Mouse (Mus musculus): ENCODE results near the gene Rps6kb2. TPM values are rescaled to one million over a fixed set of nuclear protein-coding genes. Genes with fewer than 3 reads are reported as not detected.
"Not testable (repeated sequence)": the region's sequence is repeated elsewhere in the genome, so short reads cannot be mapped to it uniquely, and the experiment has no call there.

Gene Rps6kb2
- total and polyA plus RNA-seq, 2 experiments from 2014 or later, result 24.7 to 56.5 TPM

- Histone ChIP-seq H3K9ac (replicated peaks; ENCODE audit: low read length) (no peak overlapping the region), H3K4me3 (ENCODE audit: low read length) (no peak overlapping the region), H3K4me1 (ENCODE audit: insufficient read depth, low read length) (peaks cover 2% of the 10 kb centered on the region; the same call in 1 of the 2 replicates), H3K27ac (no peak overlapping the region), H3K36me3 (ENCODE audit: insufficient read depth, low read length) (no peaks in the 10 kb centered on the region), H3K9me3 (ENCODE audit: low read length) (no peaks in the 10 kb centered on the region), H3K27me3 (ENCODE audit: insufficient read depth, low read length) (no peaks in the 10 kb centered on the region), H3K4me2 (ENCODE audit: low read depth, low read length) (no peak overlapping the region)
- ATAC-seq, result no peak
- 80% methylated on average over 18 of the region's 18 CpGs for WGBS
- no peak for DNase-seq (ENCODE audit: low spot score)
- TF ChIP-seq CTCF (IDR thresholded peaks at IDR 0.05; ENCODE audit: low read depth), result no peak
Measured at GRCm38 (mm10) chr19:4142416-4143173, 20.6 kb downstream of the Rps6kb2 start.

GRCm38 (mm10) chr19:4140147-4140546 lies 23.0 kb downstream of the Rps6kb2 start:
- ATAC-seq (no peak), DNase-seq (ENCODE audit: low spot score) (no peak)
- Histone ChIP-seq H3K27ac (no peak overlapping the region), H3K9ac (replicated peaks; ENCODE audit: low read length) (no peak overlapping the region), H3K36me3 (ENCODE audit: insufficient read depth, low read length) (no peaks in the 10 kb centered on the region), H3K27me3 (ENCODE audit: insufficient read depth, low read length) (no peaks in the 10 kb centered on the region), H3K4me3 (ENCODE audit: low read length) (no peak overlapping the region), H3K4me2 (ENCODE audit: low read depth, low read length) (no peak overlapping the region), H3K4me1 (ENCODE audit: insufficient read depth, low read length) (no peaks in the 10 kb centered on the region), H3K9me3 (ENCODE audit: low read length) (no peaks in the 10 kb centered on the region)
- 77% methylated on average over 6 of the region's 6 CpGs for WGBS
- TF ChIP-seq CTCF (IDR thresholded peaks at IDR 0.05; ENCODE audit: low read depth), result no peak

- 64% methylated on average over 2 of the region's 2 CpGs for WGBS
- H3K4me3 ChIP-seq (ENCODE audit: low read length), result no peak within 1 kb of the TSS
Measured at GRCm38 (mm10) chr19:4139446-4139845, 23.7 kb downstream of the Rps6kb2 start, which contains the start of gene Gpr152. TSS of gene Gpr152 (plus strand) at chr19:4139787.

GRCm38 (mm10) chr19:4137913-4138312 lies 25.2 kb downstream of the Rps6kb2 start:
- Histone ChIP-seq H3K9ac (replicated peaks; ENCODE audit: low read length) (no peak overlapping the region), H3K4me3 (ENCODE audit: low read length) (no peak overlapping the region), H3K4me2 (ENCODE audit: low read depth, low read length) (no peak overlapping the region), H3K27ac (no peak overlapping the region), H3K9me3 (ENCODE audit: low read length) (no peaks in the 10 kb centered on the region), H3K36me3 (ENCODE audit: insufficient read depth, low read length) (peaks cover 1% of the 10 kb centered on the region; the same call in 1 of the 2 replicates), H3K4me1 (ENCODE audit: insufficient read depth, low read length) (no peaks in the 10 kb centered on the region), H3K27me3 (ENCODE audit: insufficient read depth, low read length) (no peaks in the 10 kb centered on the region)
- TF ChIP-seq CTCF (IDR thresholded peaks at IDR 0.05; ENCODE audit: low read depth), result no peak
- no peak for ATAC-seq
- DNase-seq (ENCODE audit: low spot score), result no peak
- WGBS, result 85% methylated on average over 5 of the region's 5 CpGs

More at GRCm38 (mm10) chr19:4139446-4139845, 23.7 kb downstream of the Rps6kb2 start, which contains the start of gene Gpr152:
- Histone ChIP-seq H3K4me1 (ENCODE audit: insufficient read depth, low read length) (no peaks in the 10 kb centered on the region), H3K36me3 (ENCODE audit: insufficient read depth, low read length) (no peaks in the 10 kb centered on the region), H3K4me2 (ENCODE audit: low read depth, low read length) (no peak within 1 kb of the TSS), H3K9ac (replicated peaks; ENCODE audit: low read length) (no peak within 1 kb of the TSS), H3K27me3 (ENCODE audit: insufficient read depth, low read length) (no peaks in the 10 kb centered on the region), H3K27ac (no peak within 1 kb of the TSS), H3K9me3 (ENCODE audit: low read length) (no peaks in the 10 kb centered on the region)
- no peak for TF ChIP-seq CTCF (IDR thresholded peaks at IDR 0.05; ENCODE audit: low read depth)
- no peak; the same call in 1 of the 2 replicates for ATAC-seq
- no peak for DNase-seq (ENCODE audit: low spot score)

- DNase-seq (ENCODE audit: low spot score) (no peak), ATAC-seq (no peak)
- H3K4me3 ChIP-seq (ENCODE audit: low read length), result no peak overlapping the region
- WGBS, result 82% methylated on average over 5 of the region's 5 CpGs
- no peak overlapping the region for H3K9ac ChIP-seq (replicated peaks; ENCODE audit: low read length)
- no peak overlapping the region for H3K27ac ChIP-seq
- no peak overlapping the region for H3K4me2 ChIP-seq (ENCODE audit: low read depth, low read length)
- no peaks in the 10 kb centered on the region for H3K27me3 ChIP-seq (ENCODE audit: insufficient read depth, low read length)
- TF ChIP-seq CTCF (IDR thresholded peaks at IDR 0.05; ENCODE audit: low read depth), result no peak
- H3K36me3 ChIP-seq (ENCODE audit: insufficient read depth, low read length), result peaks cover 16% of the 10 kb centered on the region
- H3K4me1 ChIP-seq (ENCODE audit: insufficient read depth, low read length), result no peaks in the 10 kb centered on the region
- no peaks in the 10 kb centered on the region for H3K9me3 ChIP-seq (ENCODE audit: low read length)
Measured at GRCm38 (mm10) chr19:4136463-4136862, 26.7 kb downstream of the Rps6kb2 start.

GRCm38 (mm10) chr19:4135963-4136345 lies 27.2 kb downstream of the Rps6kb2 start:
- not testable (repeated sequence) for H3K9ac ChIP-seq (replicated peaks; ENCODE audit: low read length); ATAC-seq; H3K4me3 ChIP-seq (ENCODE audit: low read length); H3K9me3 ChIP-seq (ENCODE audit: low read length); H3K4me1 ChIP-seq (ENCODE audit: insufficient read depth, low read length); H3K4me2 ChIP-seq (ENCODE audit: low read depth, low read length); H3K27ac ChIP-seq; DNase-seq (ENCODE audit: low spot score); H3K27me3 ChIP-seq (ENCODE audit: insufficient read depth, low read length)
- TF ChIP-seq CTCF (IDR thresholded peaks at IDR 0.05; ENCODE audit: low read depth), result peak; percentile 56
- H3K36me3 ChIP-seq (ENCODE audit: insufficient read depth, low read length), result peaks cover 21% of the 10 kb centered on the region
- 22% methylated on average over 8 of the region's 8 CpGs for WGBS

- H3K27ac ChIP-seq; H3K4me3 ChIP-seq (ENCODE audit: low read length); H3K9me3 ChIP-seq (ENCODE audit: low read length); H3K27me3 ChIP-seq (ENCODE audit: insufficient read depth, low read length); H3K9ac ChIP-seq (replicated peaks; ENCODE audit: low read length); DNase-seq (ENCODE audit: low spot score); ATAC-seq; H3K4me2 ChIP-seq (ENCODE audit: low read depth, low read length); H3K4me1 ChIP-seq (ENCODE audit: insufficient read depth, low read length): not testable (repeated sequence)
- 85% methylated on average over 6 of the region's 6 CpGs for WGBS
- peaks cover 22% of the 10 kb centered on the region for H3K36me3 ChIP-seq (ENCODE audit: insufficient read depth, low read length)
Measured at GRCm38 (mm10) chr19:4135229-4135962, 27.8 kb downstream of the Rps6kb2 start.
